In the genomic region with DNA sequence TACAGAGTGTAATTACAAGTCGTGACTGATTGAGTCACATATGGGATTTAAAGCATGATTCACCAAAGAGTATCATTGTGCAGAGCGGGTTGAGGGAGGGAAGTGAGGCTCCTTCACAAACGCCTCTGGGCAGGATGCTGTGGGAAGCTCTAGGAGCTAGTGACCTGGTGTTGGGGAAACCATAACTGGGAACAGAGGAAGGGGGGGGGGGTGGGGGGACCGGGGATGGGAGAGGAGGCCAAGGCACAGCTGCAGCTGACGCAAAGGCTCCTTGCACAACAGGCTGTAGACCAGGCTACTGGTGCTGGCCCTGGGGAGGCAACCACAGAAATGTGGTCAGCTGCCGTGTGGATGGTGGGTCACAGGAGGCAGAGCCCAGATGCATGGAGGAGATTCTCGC, we compare ENCODE assay signal across 11 mouse cellular contexts.
DNase-seq lines count a peak whose midpoint lies in the region; ATAC-seq and TF ChIP-seq lines count a peak whose summit lies in the region.
"Had no signal": no experiment of that assay in that cellular context is flagged by ENCODE, and none has a peak within 500 bp of the region (broad histone marks: within the 10 kb centered on the region; RNA-seq: fewer than 3 reads in every experiment).

No protein-coding gene starts in this region.

- no peak overlapping the region for H3K27ac ChIP-seq in limb, embryonic 12.5 days
- no peak overlapping the region for H3K27ac ChIP-seq in limb, embryonic 10.5 days
- H3K27ac ChIP-seq in intestine, postnatal 0 days (ENCODE audit: low read depth, low read length) = no peak overlapping the region
- H3K27ac ChIP-seq: hindbrain, embryonic 14.5 days; neural tube, embryonic 12.5 days had no signal

- no peaks in the 10 kb centered on the region for H3K36me3 ChIP-seq in limb, embryonic 12.5 days
- H3K36me3 ChIP-seq in limb, embryonic 10.5 days = no peaks in the 10 kb centered on the region
- no peaks in the 10 kb centered on the region for H3K36me3 ChIP-seq in intestine, postnatal 0 days (ENCODE audit: control insufficient read depth, insufficient read depth)
- H3K36me3 ChIP-seq: neural tube, embryonic 12.5 days had no signal

- 49% methylated on average over 6 of the region's 7 CpGs for WGBS in limb, embryonic 12.5 days
- 60% methylated on average over 7 of the region's 7 CpGs for WGBS in limb, embryonic 10.5 days
- WGBS in intestine, postnatal 0 days = 63% methylated on average over 7 of the region's 7 CpGs

- H3K4me3 ChIP-seq in limb, embryonic 12.5 days (replicated peaks) = no peak overlapping the region
- H3K4me3 ChIP-seq in limb, embryonic 10.5 days = no peak overlapping the region
- no peak overlapping the region for H3K4me3 ChIP-seq in intestine, postnatal 0 days (ENCODE audit: low read depth, low read length)
- H3K4me3 ChIP-seq: megakaryocyte, embryonic 14.5 days; neural tube, embryonic 12.5 days had no signal

- TF ChIP-seq CTCF in intestine, postnatal 0 days (IDR thresholded peaks at IDR 0.05; ENCODE audit: low read depth) = no peak

- no peaks in the 10 kb centered on the region for H3K9me3 ChIP-seq in limb, embryonic 12.5 days
- no peaks in the 10 kb centered on the region for H3K9me3 ChIP-seq in limb, embryonic 10.5 days (replicated peaks)
- no peaks in the 10 kb centered on the region for H3K9me3 ChIP-seq in intestine, postnatal 0 days (ENCODE audit: control insufficient read depth)
- H3K9me3 ChIP-seq: neural tube, embryonic 12.5 days had no signal

- DNase-seq in gastrocnemius, postnatal 10 days = peak; percentile 30
- DNase-seq in gastrocnemius, postnatal 4 days (ENCODE audit: low spot score in 2 of 2) = no peak
- DNase-seq in limb, embryonic 10.5 days (ENCODE audit: low spot score) = no peak
- DNase-seq in NIH3T3 (ENCODE audit: low read depth) = peak; percentile 82
- no peak for DNase-seq in testis, postnatal 10 days (ENCODE audit: low spot score)

- H3K9ac ChIP-seq in limb, embryonic 12.5 days (replicated peaks) = no peak overlapping the region
- no peak overlapping the region; the same call in 1 of the 2 replicates for H3K9ac ChIP-seq in intestine, postnatal 0 days (ENCODE audit: low read depth, low read length)
- H3K9ac ChIP-seq: hindbrain, embryonic 14.5 days; neural tube, embryonic 12.5 days had no signal

- H3K27me3 ChIP-seq in limb, embryonic 12.5 days = no peaks in the 10 kb centered on the region
- no peaks in the 10 kb centered on the region for H3K27me3 ChIP-seq in limb, embryonic 10.5 days (ENCODE audit: low read depth, poor library complexity, severe bottlenecking)
- no peaks in the 10 kb centered on the region for H3K27me3 ChIP-seq in intestine, postnatal 0 days (replicated peaks; ENCODE audit: control insufficient read depth, insufficient read depth, low read length)
- H3K27me3 ChIP-seq: neural tube, embryonic 12.5 days had no signal

- ATAC-seq in limb, embryonic 12.5 days (ENCODE audit: insufficient number of reproducible peaks, insufficient read depth, low FRiP score, low TSS enrichment, low read depth) = 0 out of 2 replicates have a peak, but pooled peaks have one; percentile 37
- ATAC-seq in granulocyte monocyte progenitor cell, adult 5-6 weeks (replicated peaks; ENCODE audit: poor library complexity, severe bottlenecking) = peak; percentile 96
- no peak for ATAC-seq in intestine, postnatal 0 days

- no peak overlapping the region for H3K4me2 ChIP-seq in limb, embryonic 12.5 days
- no peak overlapping the region for H3K4me2 ChIP-seq in intestine, postnatal 0 days (replicated peaks; ENCODE audit: low read depth)
- H3K4me2 ChIP-seq: hindbrain, embryonic 14.5 days; neural tube, embryonic 12.5 days had no signal

- peaks cover 30% of the 10 kb centered on the region for H3K4me1 ChIP-seq in limb, embryonic 12.5 days (replicated peaks)
- peaks cover 32% of the 10 kb centered on the region for H3K4me1 ChIP-seq in limb, embryonic 10.5 days
- no peaks in the 10 kb centered on the region for H3K4me1 ChIP-seq in intestine, postnatal 0 days (replicated peaks; ENCODE audit: control insufficient read depth, insufficient read depth, low read length)

Comparison
In these comparisons a context has a peak if more than half of its experiments do, and no peak if none do; other contexts are left out.
1. DNase-seq: peak in gastrocnemius, postnatal 10 days (single experiment) and NIH3T3 (single experiment); none in gastrocnemius, postnatal 4 days (0 of 2), limb, embryonic 10.5 days (single experiment) and testis, postnatal 10 days (single experiment).